Mouse (Mus musculus) hindbrain, embryonic 15.5 days (tissue): Measurements from ENCODE around the gene Itgb6. TPM values are rescaled to one million over a fixed set of nuclear protein-coding genes. Genes with fewer than 3 reads are reported as not detected.

Source experiments
- ATAC-seq: fragments of 200-750 bp; cut with Nextera tagmentation; 2 replicates; pipeline ENCODE4 v1.8.0; 2017; ENCODE audit warnings: low read depth, moderate number of reproducible peaks, moderate TSS enrichment; ENCODE audit not compliant: low FRiP score
- H3K27ac ChIP-seq: fragments of 300-500 bp; sonication (generic); replicated peaks from 2 replicates; pipeline ENCODE4 v1.5.1; 2015; ENCODE audit warnings: mild to moderate bottlenecking, inconsistent platforms
- H3K27me3 ChIP-seq: fragments of 300-500 bp; sonication (generic); 2 replicates; pipeline ENCODE4 v1.6.1; 2015; ENCODE audit warnings: control low read depth, inconsistent platforms
- H3K36me3 ChIP-seq: fragments of 300-500 bp; sonication (generic); 2 replicates; pipeline ENCODE4 v1.6.1; 2015; ENCODE audit warnings: control low read depth, inconsistent platforms
- H3K4me1 ChIP-seq: fragments of 300-500 bp; sonication (generic); replicated peaks from 2 replicates; pipeline ENCODE4 v1.6.1; 2015; ENCODE audit warnings: control low read depth, inconsistent platforms
- H3K4me2 ChIP-seq: fragments of 300-500 bp; sonication (generic); 2 replicates; pipeline ENCODE4 v1.6.1; 2015; ENCODE audit warnings: moderate library complexity, mild to moderate bottlenecking, inconsistent platforms
- H3K4me3 ChIP-seq: fragments of 300-500 bp; sonication (generic); 2 replicates; pipeline ENCODE4 v1.5.1; 2015; ENCODE audit warnings: mild to moderate bottlenecking, inconsistent platforms
- H3K9ac ChIP-seq: fragments of 300-500 bp; sonication (generic); 2 replicates; pipeline ENCODE4 v1.6.1; 2015; ENCODE audit warnings: inconsistent platforms
- H3K9me3 ChIP-seq: fragments of 300-500 bp; sonication (generic); 2 replicates; pipeline ENCODE4 v1.6.1; 2016; ENCODE audit warnings: control low read depth, inconsistent platforms
- WGBS: fragments of 180-500 bp; shearing (Covaris S2); methylation state at CpG from one replicate; pipeline ENCODE4 v1.1.7; 2015; 5-methylcytosine and 5-hydroxymethylcytosine counted together
- polyA plus RNA-seq: library from polyadenylated mRNA; unstranded; fragments of >200 nt; fragmentation: Nextera tagmentation; extraction: Ambion mirVana; gene quantifications from 2 replicates; pipeline ENCODE4 v1.2.1, GENCODE M21; 2015

The Itgb6 gene
- polyA plus RNA-seq, 1 experiment from 2014 or later, result not detected

DNA sequence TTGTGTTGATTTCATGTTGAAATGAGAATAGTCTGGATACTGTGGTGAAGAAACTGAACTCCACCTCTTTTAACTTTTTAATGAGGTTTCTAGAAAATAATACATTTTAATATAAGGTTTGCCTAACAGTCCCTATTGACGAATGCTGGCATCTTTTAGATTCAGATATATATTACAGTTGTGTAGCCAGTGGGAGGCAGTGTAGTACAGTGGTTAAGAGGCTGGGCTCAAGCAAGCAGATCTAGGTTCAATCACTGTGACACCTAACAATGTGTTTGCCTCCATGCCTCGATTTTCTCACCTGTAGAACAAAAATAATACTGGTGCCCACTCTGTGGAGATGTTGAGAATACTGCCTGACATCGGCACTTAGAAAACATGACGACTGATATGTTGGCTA is 114.5 kb downstream of the Itgb6 start:
- 76% methylated on average over 4 of the region's 4 CpGs for WGBS

GRCm38 (mm10) chr2:60601326-60601725 is 121.1 kb downstream of the Itgb6 start:
- H3K9me3 ChIP-seq, result no peaks in the 10 kb centered on the region
- ATAC-seq, result no peak
- no peaks in the 10 kb centered on the region for H3K27me3 ChIP-seq
- no peak overlapping the region for H3K4me2 ChIP-seq
- no peaks in the 10 kb centered on the region for H3K4me1 ChIP-seq
- no peak overlapping the region for H3K27ac ChIP-seq
- H3K9ac ChIP-seq, result no peak overlapping the region
- H3K36me3 ChIP-seq, result no peaks in the 10 kb centered on the region
- no peak overlapping the region for H3K4me3 ChIP-seq
- 88% methylated on average over 2 of the region's 2 CpGs for WGBS

More for the DNA sequence above, 114.5 kb downstream of the Itgb6 start:
- no peaks in the 10 kb centered on the region for H3K36me3 ChIP-seq
- no peak overlapping the region for H3K4me2 ChIP-seq
- no peak for ATAC-seq
- H3K4me3 ChIP-seq, result no peak overlapping the region
- no peaks in the 10 kb centered on the region for H3K9me3 ChIP-seq
- H3K4me1 ChIP-seq, result no peaks in the 10 kb centered on the region
- H3K9ac ChIP-seq, result no peak overlapping the region
- no peaks in the 10 kb centered on the region for H3K27me3 ChIP-seq
- H3K27ac ChIP-seq, result no peak overlapping the region

- H3K9me3 ChIP-seq, result no peaks in the 10 kb centered on the region
- H3K27me3 ChIP-seq, result no peaks in the 10 kb centered on the region
- no peak overlapping the region for H3K4me2 ChIP-seq
- H3K36me3 ChIP-seq, result no peaks in the 10 kb centered on the region
- H3K27ac ChIP-seq, result no peak overlapping the region
- ATAC-seq, result no peak
- WGBS, result 87% methylated on average over 2 of the region's 2 CpGs
- H3K4me3 ChIP-seq, result no peak overlapping the region
- no peaks in the 10 kb centered on the region for H3K4me1 ChIP-seq
- H3K9ac ChIP-seq, result no peak overlapping the region
Observed at GRCm38 (mm10) chr2:60600863-60601262, 121.6 kb downstream of the Itgb6 start.

DNA sequence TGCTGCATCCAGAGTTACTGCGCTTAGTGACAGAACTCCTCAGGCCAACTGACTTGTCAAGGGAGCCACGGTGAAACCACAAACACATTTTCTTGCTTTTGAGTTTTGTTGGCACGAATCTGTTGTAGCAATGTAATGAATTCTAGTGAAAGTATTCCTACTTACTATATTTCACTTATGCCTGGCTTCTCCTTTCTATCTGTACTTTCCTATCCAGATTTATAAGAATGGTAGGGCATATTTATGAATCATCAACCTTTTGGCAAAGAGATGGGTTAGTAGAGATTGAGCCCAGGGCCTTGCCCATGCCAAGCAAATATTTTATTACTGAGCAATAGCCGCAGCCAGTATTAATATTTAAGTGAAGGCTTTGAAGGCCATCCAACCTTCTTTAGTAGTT is 139.0 kb downstream of the Itgb6 start:
- no peak overlapping the region for H3K4me2 ChIP-seq
- H3K9me3 ChIP-seq, result no peaks in the 10 kb centered on the region
- H3K4me3 ChIP-seq, result no peak overlapping the region
- no peak for ATAC-seq
- H3K36me3 ChIP-seq, result no peaks in the 10 kb centered on the region
- H3K27ac ChIP-seq, result no peak overlapping the region
- no peaks in the 10 kb centered on the region for H3K27me3 ChIP-seq
- 95% methylated on average over 4 of the region's 4 CpGs for WGBS
- no peak overlapping the region for H3K9ac ChIP-seq
- H3K4me1 ChIP-seq, result no peaks in the 10 kb centered on the region

- Histone ChIP-seq H3K9me3 (no peaks in the 10 kb centered on the region), H3K27ac (no peak overlapping the region), H3K4me3 (no peak overlapping the region), H3K9ac (no peak overlapping the region), H3K27me3 (no peaks in the 10 kb centered on the region), H3K4me2 (no peak overlapping the region), H3K36me3 (no peaks in the 10 kb centered on the region), H3K4me1 (peaks cover 10% of the 10 kb centered on the region)
- WGBS, result 69% methylated on average over 4 of the region's 4 CpGs
- ATAC-seq, result no peak
Observed at GRCm38 (mm10) chr2:60554561-60554960, 167.9 kb downstream of the Itgb6 start.

- no peaks in the 10 kb centered on the region for H3K36me3 ChIP-seq
- H3K4me3 ChIP-seq, result peak within 1 kb of the TSS; percentile 33
- peak within 1 kb of the TSS; percentile 7; the same call in 1 of the 2 replicates for H3K9ac ChIP-seq
- peak; percentile 56; the same call in 1 of the 2 replicates for ATAC-seq
- H3K4me1 ChIP-seq, result peaks cover 10% of the 10 kb centered on the region
- no peaks in the 10 kb centered on the region for H3K27me3 ChIP-seq
- H3K9me3 ChIP-seq, result no peaks in the 10 kb centered on the region
- no peak within 1 kb of the TSS for H3K27ac ChIP-seq
- H3K4me2 ChIP-seq, result peak within 1 kb of the TSS; percentile 68
- 4% methylated on average over 33 of the region's 33 CpGs for WGBS
Observed at GRCm38 (mm10) chr2:60552902-60553682, 169.4 kb downstream of the Itgb6 start, which contains the start of gene Pla2r1. Pla2r1 (minus strand) TSS chr2:60553308.

- peak overlapping the region; percentile 33 for H3K4me3 ChIP-seq
- H3K27ac ChIP-seq, result no peak overlapping the region
- H3K4me1 ChIP-seq, result peaks cover 10% of the 10 kb centered on the region
- 0 out of 2 replicates have a peak overlapping the region, but pooled peaks have one; percentile 7 for H3K9ac ChIP-seq
- no peaks in the 10 kb centered on the region for H3K9me3 ChIP-seq
- no peaks in the 10 kb centered on the region for H3K36me3 ChIP-seq
- H3K4me2 ChIP-seq, result peak overlapping the region; percentile 68
- H3K27me3 ChIP-seq, result no peaks in the 10 kb centered on the region
- ATAC-seq, result peak; percentile 34; the same call in 1 of the 2 replicates
- WGBS, result 21% methylated on average over 21 of the region's 21 CpGs
Observed at GRCm38 (mm10) chr2:60552177-60552901, 170.1 kb downstream of the Itgb6 start.

- Histone ChIP-seq H3K4me2 (no peak overlapping the region), H3K4me1 (peaks cover 10% of the 10 kb centered on the region), H3K27me3 (no peaks in the 10 kb centered on the region), H3K27ac (no peak overlapping the region), H3K9ac (no peak overlapping the region), H3K36me3 (no peaks in the 10 kb centered on the region), H3K9me3 (no peaks in the 10 kb centered on the region), H3K4me3 (no peak overlapping the region)
- 48% methylated on average over 2 of the region's 2 CpGs for WGBS
- ATAC-seq, result no peak
Observed at GRCm38 (mm10) chr2:60551673-60552072, 170.8 kb downstream of the Itgb6 start.

DNA sequence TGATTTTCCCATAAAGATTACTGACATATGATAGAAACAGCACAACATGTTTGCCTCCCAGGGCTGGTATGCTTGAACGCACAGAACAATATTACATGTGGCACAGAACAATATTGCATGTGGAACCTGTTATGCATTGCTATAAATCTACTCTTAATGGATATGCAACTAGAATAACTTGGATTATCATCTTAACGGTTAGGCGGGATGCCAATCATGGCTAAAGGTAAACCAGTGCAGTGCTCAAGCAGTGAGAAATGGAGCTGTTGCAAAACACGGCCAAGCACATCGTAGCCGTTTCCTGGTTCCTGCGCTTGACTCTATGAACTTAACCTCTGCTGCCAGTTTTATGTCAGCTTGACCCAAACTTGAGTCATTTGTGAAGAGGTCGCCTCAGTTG is 171.9 kb downstream of the Itgb6 start:
- H3K9me3 ChIP-seq, result no peaks in the 10 kb centered on the region
- no peak overlapping the region for H3K4me3 ChIP-seq
- H3K4me2 ChIP-seq, result no peak overlapping the region
- no peaks in the 10 kb centered on the region for H3K27me3 ChIP-seq
- no peak overlapping the region for H3K27ac ChIP-seq
- H3K9ac ChIP-seq, result no peak overlapping the region
- H3K4me1 ChIP-seq, result peaks cover 10% of the 10 kb centered on the region
- 93% methylated on average over 8 of the region's 8 CpGs for WGBS
- H3K36me3 ChIP-seq, result no peaks in the 10 kb centered on the region
- ATAC-seq, result no peak

DNA sequence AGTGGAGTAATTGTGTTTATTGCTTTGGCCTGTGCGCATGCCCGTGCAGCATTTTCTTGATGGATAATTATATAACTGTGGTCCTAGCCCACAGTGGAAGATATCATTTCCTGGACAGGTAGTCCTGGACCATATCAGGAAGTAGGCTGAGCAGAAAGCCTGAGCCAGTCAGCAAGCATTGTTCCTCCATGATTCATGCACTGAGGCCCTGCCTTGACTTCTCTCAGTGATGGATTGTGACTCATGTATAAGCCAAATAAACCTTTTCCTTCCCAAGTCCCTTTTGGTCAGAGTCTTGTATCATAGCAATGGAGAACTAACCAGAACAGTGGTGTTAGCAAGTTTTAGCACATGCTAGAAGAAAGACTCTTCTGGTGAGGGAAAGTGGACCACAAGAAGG is 172.6 kb downstream of the Itgb6 start:
- Histone ChIP-seq H3K9ac (no peak overlapping the region), H3K9me3 (no peaks in the 10 kb centered on the region), H3K27ac (no peak overlapping the region), H3K4me2 (no peak overlapping the region), H3K4me1 (peaks cover 10% of the 10 kb centered on the region), H3K27me3 (no peaks in the 10 kb centered on the region), H3K4me3 (no peak overlapping the region), H3K36me3 (no peaks in the 10 kb centered on the region)
- no peak for ATAC-seq
- WGBS, result 97% methylated on average over 2 of the region's 2 CpGs
